Mouse (Mus musculus) mature B cell (primary cell): ENCODE measurements around the gene Mrps22.

ENCODE experiments used
- in situ Hi-C: fragments of 300-500 bp; cut with MboI; formaldehyde crosslinking; loops from 2 replicates; pipeline ENCODE4 v1.14.3; 2019

Gene Mrps22

DNA sequence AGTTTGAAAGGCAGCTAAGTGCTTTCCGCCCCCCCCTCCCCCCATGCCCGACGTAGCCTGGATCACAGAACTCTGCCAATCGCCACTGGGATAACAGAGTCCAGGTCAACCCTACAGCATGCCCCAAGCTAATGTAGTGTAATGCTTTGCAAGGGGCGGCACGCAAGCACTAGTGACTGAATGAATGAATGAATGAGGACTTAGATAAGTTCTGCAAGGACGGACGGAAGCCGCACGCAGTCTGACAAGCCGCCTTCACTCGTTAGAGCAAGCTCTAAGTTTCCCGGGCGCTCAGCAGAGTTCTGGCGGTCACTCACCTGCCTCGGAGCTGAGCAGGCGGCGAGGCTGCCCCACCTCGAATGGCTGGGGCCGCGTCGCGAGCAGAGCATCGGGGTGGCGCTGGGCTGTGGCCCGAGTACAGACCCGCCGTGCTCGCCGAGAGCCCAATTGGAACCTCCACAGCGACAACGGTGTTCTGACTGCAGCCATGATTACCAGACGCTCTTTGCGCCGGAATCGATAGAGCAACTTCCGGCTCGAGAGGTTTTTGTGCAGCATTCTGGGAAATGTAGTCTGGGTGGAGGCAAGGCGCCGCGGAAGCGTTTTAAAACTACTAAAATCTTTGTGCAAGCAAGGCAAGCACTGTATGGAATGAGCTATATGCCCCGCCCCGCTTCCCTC, at the start of gene Mrps22:
TSS of gene Mrps22 (minus strand) at position 505 of the 681 bp plus-strand sequence.
- in situ Hi-C loops = loop anchor here (25.0 kb wide), 2 partner anchors 361 to 636 kb away; partner anchors contain the start of genes Cep70, Faiml and Foxl2

GRCm38 (mm10) chr9:98650547-98650946, 49.1 kb upstream of the Mrps22 start:
- in situ Hi-C loops = no loop called here

- in situ Hi-C loops = no loop called here
Observed at GRCm38 (mm10) chr9:98647418-98647817, 46.0 kb upstream of the Mrps22 start.

GRCm38 (mm10) chr9:98645750-98646149, 44.3 kb upstream of the Mrps22 start:
- in situ Hi-C loops = no loop called here

DNA sequence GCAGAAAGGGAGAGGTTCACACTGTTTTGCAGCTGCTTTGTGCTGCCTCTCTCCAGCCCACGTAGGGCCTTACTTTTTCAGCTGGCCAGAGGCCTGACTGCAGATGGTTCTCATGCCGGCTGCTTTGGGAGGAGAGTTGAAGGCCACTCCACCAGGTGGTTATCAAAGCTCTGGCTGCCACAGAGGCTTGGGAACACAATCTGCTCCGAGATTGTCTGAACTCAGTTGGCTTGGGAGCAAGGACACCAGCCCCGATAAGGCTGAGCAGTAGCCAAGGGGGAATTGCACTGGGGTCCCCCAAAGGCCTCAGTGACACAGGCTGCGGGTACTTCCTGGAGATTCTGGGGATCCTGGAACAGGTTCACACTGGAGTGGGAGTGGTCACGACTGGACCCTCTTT, 40.7 kb upstream of the Mrps22 start:
- in situ Hi-C loops = no loop called here

- in situ Hi-C loops = no loop called here
Observed at GRCm38 (mm10) chr9:98633287-98634162, 32.1 kb upstream of the Mrps22 start.

DNA sequence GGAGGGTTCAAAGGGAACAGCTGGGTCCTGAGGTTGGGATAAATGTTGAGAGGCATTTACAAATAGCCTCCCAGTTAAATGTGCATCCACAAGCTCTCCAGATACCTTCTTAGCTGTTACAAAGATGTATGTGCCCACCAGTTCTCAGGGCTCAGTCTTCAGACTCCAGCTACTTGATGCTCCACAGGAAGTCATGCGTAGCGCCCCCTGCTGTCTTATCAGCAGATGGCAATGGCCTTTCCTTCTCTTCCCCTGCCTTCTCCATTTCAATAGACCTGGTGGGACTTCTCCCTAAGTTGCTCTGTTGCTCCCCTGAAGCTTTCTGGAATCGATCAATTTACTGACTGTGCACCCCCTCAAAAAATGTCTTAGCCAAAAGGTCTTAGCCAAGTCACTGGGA, 27.0 kb upstream of the Mrps22 start:
- in situ Hi-C loops = no loop called here

- in situ Hi-C loops = loop anchor here (25.0 kb wide), 2 partner anchors 357 to 632 kb away; partner anchors contain the start of genes Cep70, Faiml and Foxl2
Observed at GRCm38 (mm10) chr9:98604896-98605295, 3.4 kb upstream of the Mrps22 start.

DNA sequence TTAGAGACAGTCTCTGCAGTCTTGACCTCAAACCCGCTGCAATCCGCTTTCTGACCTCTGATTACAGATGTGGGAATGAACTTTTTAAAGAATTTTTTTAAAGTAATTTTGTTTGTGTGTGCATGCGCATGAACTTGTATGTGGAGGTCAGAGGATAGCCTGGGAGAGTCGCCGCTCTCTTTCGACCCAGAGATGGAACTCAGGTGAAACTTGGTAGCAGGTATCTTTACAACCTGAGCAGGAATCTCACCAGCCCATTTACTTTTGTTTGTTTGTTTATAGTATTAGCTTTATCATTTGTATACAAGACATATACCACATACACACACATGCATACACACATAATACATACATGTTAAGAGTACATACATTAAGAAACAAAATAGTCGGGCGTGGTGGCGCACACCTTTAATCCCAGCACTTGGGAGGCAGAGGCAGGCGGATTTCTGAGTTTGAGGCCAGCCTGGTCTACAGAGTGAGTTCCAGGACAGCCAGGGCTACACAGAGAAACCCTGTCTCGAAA, 438 bp upstream of the Mrps22 start:
- in situ Hi-C loops = loop anchor here (25.0 kb wide), 2 partner anchors 360 to 635 kb away; partner anchors contain the start of genes Cep70, Faiml and Foxl2

DNA sequence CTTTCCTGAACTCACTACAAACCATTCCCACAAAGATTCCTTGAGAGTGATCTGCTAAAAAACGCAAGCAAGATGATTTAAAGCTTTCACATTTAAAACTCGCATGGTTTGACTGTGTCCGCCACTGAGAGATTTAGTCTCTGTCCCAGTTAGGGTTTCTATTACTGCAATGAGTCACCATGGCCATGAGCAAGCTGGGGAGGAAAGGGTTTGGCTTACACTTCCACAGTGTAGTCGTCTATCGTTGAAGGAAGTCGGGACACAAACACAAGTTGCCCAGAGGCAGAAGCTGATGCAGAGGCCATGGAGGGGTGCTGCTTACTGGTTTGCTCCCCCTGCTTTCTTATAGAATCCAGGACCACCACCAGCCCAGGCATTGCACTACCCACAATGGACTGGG, 1.4 kb downstream of the Mrps22 start:
- in situ Hi-C loops = loop anchor here (25.0 kb wide), 2 partner anchors 362 to 637 kb away; partner anchors contain the start of genes Cep70, Faiml and Foxl2

DNA sequence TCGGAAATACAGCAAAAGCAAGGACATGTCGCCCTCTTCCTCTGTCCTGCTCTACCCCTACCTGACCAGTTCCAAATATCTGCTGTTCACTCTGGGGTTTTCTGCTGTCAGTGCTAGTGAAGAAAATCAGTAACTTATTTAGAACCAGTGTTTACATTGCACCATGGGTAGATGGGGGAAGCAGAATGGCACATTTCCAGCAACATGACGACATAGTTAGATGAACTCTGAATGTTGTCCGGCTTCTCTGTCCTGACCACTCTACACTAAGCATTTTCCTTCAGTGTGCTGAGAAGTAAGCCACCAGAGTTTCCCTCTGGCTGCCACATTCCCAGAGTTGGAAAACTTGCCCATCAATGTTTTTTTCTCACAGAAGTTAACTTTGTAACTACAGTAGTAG, 17.6 kb downstream of the Mrps22 start:
- in situ Hi-C loops = no loop called here

GRCm38 (mm10) chr9:98563137-98564126, 38.0 kb downstream of the Mrps22 start, which contains the start of gene Copb2:
TSS of gene Copb2 (plus strand) at chr9:98563721.
- in situ Hi-C loops = no loop called here

- in situ Hi-C loops = no loop called here
Observed at GRCm38 (mm10) chr9:98544042-98544441, 57.4 kb downstream of the Mrps22 start.
